Mouse (Mus musculus): ENCODE measurements around the gene Bcas3.

Bcas3 gene

GRCm38 (mm10) chr11:85626846-85627245 is 273.9 kb downstream of the Bcas3 start:
- no peak for DNase-seq

- no peak for DNase-seq
Measured at GRCm38 (mm10) chr11:85627405-85627804, 274.4 kb downstream of the Bcas3 start.

- no peak for DNase-seq
Measured at GRCm38 (mm10) chr11:85628303-85629063, 275.5 kb downstream of the Bcas3 start.

- no peak for DNase-seq
Measured at GRCm38 (mm10) chr11:85632568-85632981, 279.6 kb downstream of the Bcas3 start.

GRCm38 (mm10) chr11:85638696-85639495 is 285.9 kb downstream of the Bcas3 start:
- DNase-seq = no peak

GRCm38 (mm10) chr11:85640659-85641058 is 287.7 kb downstream of the Bcas3 start:
- no peak for DNase-seq

- DNase-seq = no peak
Measured at GRCm38 (mm10) chr11:85641486-85641885, 288.5 kb downstream of the Bcas3 start.

GRCm38 (mm10) chr11:85642591-85642990 is 289.6 kb downstream of the Bcas3 start:
- no peak for DNase-seq

- DNase-seq = no peak
Measured at GRCm38 (mm10) chr11:85643025-85643424, 290.1 kb downstream of the Bcas3 start.

- DNase-seq = no peak
Measured at GRCm38 (mm10) chr11:85643479-85644000, 290.6 kb downstream of the Bcas3 start.

- DNase-seq = no peak
Measured at GRCm38 (mm10) chr11:85644027-85644747, 291.2 kb downstream of the Bcas3 start.

GRCm38 (mm10) chr11:85644748-85645060 is 291.7 kb downstream of the Bcas3 start:
- no peak for DNase-seq

GRCm38 (mm10) chr11:85645152-85645835 is 292.3 kb downstream of the Bcas3 start:
- DNase-seq = no peak

GRCm38 (mm10) chr11:85648893-85649292 is 295.9 kb downstream of the Bcas3 start:
- no peak for DNase-seq

- DNase-seq = no peak
Measured at GRCm38 (mm10) chr11:85649373-85649772, 296.4 kb downstream of the Bcas3 start.

- no peak for DNase-seq
Measured at GRCm38 (mm10) chr11:85657471-85657870, 304.5 kb downstream of the Bcas3 start.

- no peak for DNase-seq
Measured at GRCm38 (mm10) chr11:85660304-85660703, 307.3 kb downstream of the Bcas3 start.

- DNase-seq = no peak
Measured at GRCm38 (mm10) chr11:85667176-85667575, 314.2 kb downstream of the Bcas3 start.

GRCm38 (mm10) chr11:85667741-85668140 is 314.8 kb downstream of the Bcas3 start:
- DNase-seq = no peak

GRCm38 (mm10) chr11:85672881-85673475 is 320.0 kb downstream of the Bcas3 start:
- no peak for DNase-seq

- no peak for DNase-seq
Measured at GRCm38 (mm10) chr11:85675244-85675643, 322.3 kb downstream of the Bcas3 start.

- DNase-seq = no peak
Measured at GRCm38 (mm10) chr11:85676357-85677004, 323.5 kb downstream of the Bcas3 start.

Measured in cerebellum, adult 11 months (tissue).